Mouse (Mus musculus) heart, embryonic 14.5 days (tissue): ENCODE results near the gene Gna14. TPM values are rescaled to one million over a fixed set of nuclear protein-coding genes. Genes with fewer than 3 reads are reported as not detected.

Experiments
- ATAC-seq: fragments of 200-750 bp; cut with Nextera tagmentation; 2 replicates; pipeline ENCODE4 v1.8.0; 2017; ENCODE audit warnings: low read depth, moderate TSS enrichment; ENCODE audit not compliant: insufficient number of reproducible peaks, insufficient read depth, low FRiP score
- H3K27ac ChIP-seq, 2 experiments: fragments of 200-500 bp in 1 of 2; fragments of 300-500 bp in 1 of 2; sonication (generic) in 1 of 2; replicated peaks in 1 of 2; 2 replicates each; pipeline ENCODE4 v1.5.1; 2012 to 2014; ENCODE audit warnings: low read depth in 2 of 2, low read length in 2 of 2, control low read depth in 1 of 2, mild to moderate bottlenecking in 1 of 2, mixed read lengths in 1 of 2; ENCODE audit not compliant: control insufficient read depth in 1 of 2, insufficient read depth in 1 of 2
- H3K27me3 ChIP-seq: fragments of 300-500 bp; sonication (generic); 2 replicates; pipeline ENCODE4 v1.6.1; 2014; ENCODE audit warnings: mild to moderate bottlenecking, low read length, control low read depth; ENCODE audit not compliant: control insufficient read depth, insufficient read depth
- H3K36me3 ChIP-seq: fragments of 300-500 bp; sonication (generic); 2 replicates; pipeline ENCODE4 v1.6.1; 2014; ENCODE audit warnings: mild to moderate bottlenecking, control low read depth, low read length, mixed read lengths; ENCODE audit not compliant: control insufficient read depth, insufficient read depth
- H3K4me1 ChIP-seq, 2 experiments: fragments of 200-500 bp in 1 of 2; fragments of 300-500 bp in 1 of 2; sonication (generic) in 1 of 2; 2 replicates each; pipeline ENCODE4 v1.6.1; 2012 to 2014; ENCODE audit warnings: low read length in 2 of 2, control low read depth in 1 of 2, mixed read lengths in 1 of 2; ENCODE audit not compliant: control insufficient read depth in 2 of 2, insufficient read depth in 2 of 2
- H3K4me2 ChIP-seq: fragments of 300-500 bp; sonication (generic); 2 replicates; pipeline ENCODE4 v1.6.1; 2014; ENCODE audit warnings: mild to moderate bottlenecking, low read length
- H3K4me3 ChIP-seq, 2 experiments: fragments of 200-500 bp in 1 of 2; fragments of 300-500 bp in 1 of 2; sonication (generic) in 1 of 2; 2 replicates each; pipeline ENCODE4 v1.5.1; 2012 to 2014; ENCODE audit warnings: low read length in 2 of 2, mild to moderate bottlenecking in 2 of 2, control low read depth in 1 of 2, low read depth in 1 of 2, moderate library complexity in 1 of 2; ENCODE audit not compliant: control insufficient read depth in 1 of 2, insufficient read depth in 1 of 2
- H3K9ac ChIP-seq: fragments of 300-500 bp; sonication (generic); 2 replicates; pipeline ENCODE4 v1.6.1; 2014; ENCODE audit warnings: mild to moderate bottlenecking, low read length
- H3K9me3 ChIP-seq: fragments of 300-500 bp; sonication (generic); 2 replicates; pipeline ENCODE4 v1.6.1; 2016; ENCODE audit warnings: low read length, control low read depth; ENCODE audit not compliant: control insufficient read depth
- WGBS: fragments of 180-500 bp; shearing (Covaris S2); extraction: QIAGEN DNeasy Blood & Tissue Kit; methylation state at CpG from one replicate; pipeline ENCODE4 v1.1.7; 2014; 5-methylcytosine and 5-hydroxymethylcytosine counted together
- polyA plus RNA-seq: library from polyadenylated mRNA; unstranded; fragments of >200 nt; fragmentation: Nextera tagmentation; extraction: Ambion mirVana; gene quantifications from 2 replicates; pipeline ENCODE4 v1.2.1, GENCODE M21; 2014

The Gna14 gene
- polyA plus RNA-seq, 1 experiment from 2014 or later: 0.78 TPM

- H3K9ac ChIP-seq: no peak overlapping the region
- H3K27ac ChIP-seq: no peak overlapping the region
- no peaks in the 10 kb centered on the region for H3K9me3 ChIP-seq
- H3K4me3 ChIP-seq: no peak overlapping the region
- no peak for ATAC-seq
- no peaks in the 10 kb centered on the region for H3K27me3 ChIP-seq
- no peaks in the 10 kb centered on the region for H3K36me3 ChIP-seq
- WGBS: 68% methylated on average over 7 of the region's 7 CpGs
- no peaks in the 10 kb centered on the region for H3K4me1 ChIP-seq
- no peak overlapping the region for H3K4me2 ChIP-seq
Observed at GRCm38 (mm10) chr19:16491497-16491896, 55.9 kb downstream of the Gna14 start.

- no peak overlapping the region for H3K4me2 ChIP-seq
- no peaks in the 10 kb centered on the region for H3K9me3 ChIP-seq
- no peak overlapping the region for H3K27ac ChIP-seq
- no peaks in the 10 kb centered on the region for H3K4me1 ChIP-seq
- H3K4me3 ChIP-seq: no peak overlapping the region
- WGBS: 44% methylated on average over 1 of the region's 1 CpGs
- H3K27me3 ChIP-seq: no peaks in the 10 kb centered on the region
- ATAC-seq: no peak
- no peaks in the 10 kb centered on the region for H3K36me3 ChIP-seq
- H3K9ac ChIP-seq: no peak overlapping the region
Observed at GRCm38 (mm10) chr19:16492453-16492852, 56.9 kb downstream of the Gna14 start.

- no peaks in the 10 kb centered on the region for H3K4me1 ChIP-seq
Observed at GRCm38 (mm10) chr19:16494816-16495516, 59.4 kb downstream of the Gna14 start.

GRCm38 (mm10) chr19:16496016-16496415 is 60.5 kb downstream of the Gna14 start:
- no peak for ATAC-seq
- Histone ChIP-seq H3K9me3 (no peaks in the 10 kb centered on the region), H3K9ac (no peak overlapping the region), H3K27ac (no peak overlapping the region), H3K4me3 (no peak overlapping the region), H3K36me3 (no peaks in the 10 kb centered on the region), H3K4me2 (no peak overlapping the region), H3K27me3 (no peaks in the 10 kb centered on the region), H3K4me1 (no peaks in the 10 kb centered on the region)
- 86% methylated on average over 5 of the region's 5 CpGs for WGBS

More at GRCm38 (mm10) chr19:16494816-16495516, 59.4 kb downstream of the Gna14 start:
- no peaks in the 10 kb centered on the region for H3K9me3 ChIP-seq
- no peak for ATAC-seq
- H3K36me3 ChIP-seq: no peaks in the 10 kb centered on the region
- WGBS: 74% methylated on average over 10 of the region's 10 CpGs
- H3K27ac ChIP-seq: no peak overlapping the region
- H3K27me3 ChIP-seq: no peaks in the 10 kb centered on the region
- no peak overlapping the region for H3K9ac ChIP-seq
- H3K4me2 ChIP-seq: no peak overlapping the region
- H3K4me3 ChIP-seq: no peak overlapping the region

- Histone ChIP-seq H3K4me1 (peaks cover 2 to 5% of the 10 kb centered on the region in 2 experiments; a peak in 2 of 4 replicates), H3K27ac (no peak overlapping the region), H3K9ac (no peak overlapping the region), H3K27me3 (no peaks in the 10 kb centered on the region), H3K4me2 (no peak overlapping the region), H3K36me3 (no peaks in the 10 kb centered on the region), H3K9me3 (no peaks in the 10 kb centered on the region), H3K4me3 (no peak overlapping the region)
- ATAC-seq: no peak
- WGBS: 63% methylated on average over 5 of the region's 5 CpGs
Observed at GRCm38 (mm10) chr19:16502054-16502453, 66.5 kb downstream of the Gna14 start.

GRCm38 (mm10) chr19:16506711-16507364 is 71.3 kb downstream of the Gna14 start:
- Histone ChIP-seq H3K4me3 (no peak overlapping the region), H3K27me3 (no peaks in the 10 kb centered on the region), H3K27ac (no peak overlapping the region), H3K4me2 (no peak overlapping the region), H3K9ac (no peak overlapping the region), H3K9me3 (no peaks in the 10 kb centered on the region), H3K4me1 (peaks cover 2 to 8% of the 10 kb centered on the region in 2 experiments; a peak in 2 of 4 replicates), H3K36me3 (no peaks in the 10 kb centered on the region)
- WGBS: 71% methylated on average over 6 of the region's 6 CpGs
- no peak for ATAC-seq

- Histone ChIP-seq H3K27ac (no peak overlapping the region), H3K4me3 (no peak overlapping the region), H3K4me1 (peaks cover 0 to 3% of the 10 kb centered on the region in 2 experiments; a peak in 1 of 4 replicates), H3K36me3 (no peaks in the 10 kb centered on the region), H3K27me3 (no peaks in the 10 kb centered on the region), H3K9ac (no peak overlapping the region), H3K9me3 (no peaks in the 10 kb centered on the region), H3K4me2 (no peak overlapping the region)
- WGBS: 72% methylated on average over 10 of the region's 10 CpGs
- no peak for ATAC-seq
Observed at GRCm38 (mm10) chr19:16510343-16511080, 75.0 kb downstream of the Gna14 start.
